Mouse (Mus musculus): ENCODE measurements at regions not wholly inside any gene's neighbourhood (a gene's known extent, or its start where the extent isn't known, plus 50 kb on each side); places are given as distances from the start of the nearest gene placed in this dataset.

GRCm38 (mm10) chr4:124135165-124135470 lies 217.3 kb upstream of the 4930535I16Rik start:
- Histone ChIP-seq H3K4me3 (ENCODE audit: low read depth, low read length) (no peak overlapping the region), H3K27me3 (ENCODE audit: control insufficient read depth, insufficient read depth, low read length) (no peaks in the 10 kb centered on the region), H3K4me1 (ENCODE audit: control insufficient read depth, insufficient read depth, low read length) (peaks cover 17% of the 10 kb centered on the region), H3K27ac (replicated peaks; ENCODE audit: low read depth, low read length) (peak overlapping the region; percentile 79), H3K36me3 (ENCODE audit: control insufficient read depth, insufficient read depth, low read length) (no peaks in the 10 kb centered on the region), H3K9me3 (ENCODE audit: control insufficient read depth, low read length) (no peaks in the 10 kb centered on the region), H3K9ac (ENCODE audit: low read length) (no peak overlapping the region), H3K4me2 (ENCODE audit: low read depth, severe bottlenecking) (no peak overlapping the region)
- DNase-seq (ENCODE audit: low spot score) (no peak), ATAC-seq (ENCODE audit: insufficient number of reproducible peaks, low FRiP score, low TSS enrichment, low read depth) (0 out of 2 replicates have a peak, but pooled peaks have one; percentile 16)
- whole genome bisulfite sequencing = 33% methylated on average over 6 of the region's 6 CpGs

GRCm38 (mm10) chr4:124134341-124135164 lies 216.7 kb upstream of the 4930535I16Rik start:
- Histone ChIP-seq H3K4me3 (ENCODE audit: low read depth, low read length) (no peak overlapping the region), H3K4me1 (ENCODE audit: control insufficient read depth, insufficient read depth, low read length) (peaks cover 17% of the 10 kb centered on the region), H3K27ac (replicated peaks; ENCODE audit: low read depth, low read length) (peak overlapping the region; percentile 79), H3K9ac (ENCODE audit: low read length) (no peak overlapping the region), H3K4me2 (ENCODE audit: low read depth, severe bottlenecking) (peak overlapping the region; percentile 24; the same call in 1 of the 2 replicates), H3K27me3 (ENCODE audit: control insufficient read depth, insufficient read depth, low read length) (no peaks in the 10 kb centered on the region), H3K36me3 (ENCODE audit: control insufficient read depth, insufficient read depth, low read length) (no peaks in the 10 kb centered on the region), H3K9me3 (ENCODE audit: control insufficient read depth, low read length) (no peaks in the 10 kb centered on the region)
- ATAC-seq (ENCODE audit: insufficient number of reproducible peaks, low FRiP score, low TSS enrichment, low read depth) (peak; percentile 63; the same call in 1 of the 2 replicates), DNase-seq (ENCODE audit: low spot score) (peak; percentile 82)
- WGBS = 9% methylated on average over 6 of the region's 6 CpGs

GRCm38 (mm10) chr4:124130946-124131345 lies 213.1 kb upstream of the 4930535I16Rik start:
- DNase-seq (ENCODE audit: low spot score) (no peak), ATAC-seq (ENCODE audit: insufficient number of reproducible peaks, low FRiP score, low TSS enrichment, low read depth) (no peak)
- Histone ChIP-seq H3K9ac (ENCODE audit: low read length) (no peak overlapping the region), H3K36me3 (ENCODE audit: control insufficient read depth, insufficient read depth, low read length) (no peaks in the 10 kb centered on the region), H3K9me3 (ENCODE audit: control insufficient read depth, low read length) (no peaks in the 10 kb centered on the region), H3K4me1 (ENCODE audit: control insufficient read depth, insufficient read depth, low read length) (peaks cover 17% of the 10 kb centered on the region), H3K4me2 (ENCODE audit: low read depth, severe bottlenecking) (no peak overlapping the region), H3K4me3 (ENCODE audit: low read depth, low read length) (no peak overlapping the region), H3K27ac (replicated peaks; ENCODE audit: low read depth, low read length) (no peak overlapping the region), H3K27me3 (ENCODE audit: control insufficient read depth, insufficient read depth, low read length) (no peaks in the 10 kb centered on the region)
- WGBS = 76% methylated on average over 5 of the region's 5 CpGs

- no peak for DNase-seq (ENCODE audit: low spot score)
- no peak overlapping the region for H3K4me3 ChIP-seq (ENCODE audit: low read depth, low read length)
- no peak overlapping the region for H3K9ac ChIP-seq (ENCODE audit: low read length)
- no peak overlapping the region for H3K27ac ChIP-seq (replicated peaks; ENCODE audit: low read depth, low read length)
- H3K4me1 ChIP-seq (ENCODE audit: control insufficient read depth, insufficient read depth, low read length) = no peaks in the 10 kb centered on the region
- no peaks in the 10 kb centered on the region for H3K9me3 ChIP-seq (ENCODE audit: control insufficient read depth, low read length)
- WGBS = 50% methylated on average over 8 of the region's 8 CpGs
- ATAC-seq (ENCODE audit: insufficient number of reproducible peaks, low FRiP score, low TSS enrichment, low read depth) = no peak
- no peaks in the 10 kb centered on the region for H3K27me3 ChIP-seq (ENCODE audit: control insufficient read depth, insufficient read depth, low read length)
- H3K36me3 ChIP-seq (ENCODE audit: control insufficient read depth, insufficient read depth, low read length) = no peaks in the 10 kb centered on the region
- no peak overlapping the region for H3K4me2 ChIP-seq (ENCODE audit: low read depth, severe bottlenecking)
Measured at GRCm38 (mm10) chr4:124126258-124126657, 208.4 kb upstream of the 4930535I16Rik start.

- H3K4me1 ChIP-seq (ENCODE audit: control insufficient read depth, insufficient read depth, low read length) = no peaks in the 10 kb centered on the region
- H3K27me3 ChIP-seq (ENCODE audit: control insufficient read depth, insufficient read depth, low read length) = no peaks in the 10 kb centered on the region
- 63% methylated on average over 6 of the region's 6 CpGs for WGBS
- H3K4me3 ChIP-seq (ENCODE audit: low read depth, low read length) = no peak overlapping the region
- ATAC-seq (ENCODE audit: insufficient number of reproducible peaks, low FRiP score, low TSS enrichment, low read depth) (no peak), DNase-seq (ENCODE audit: low spot score) (no peak)
- no peak overlapping the region for H3K9ac ChIP-seq (ENCODE audit: low read length)
- no peaks in the 10 kb centered on the region for H3K9me3 ChIP-seq (ENCODE audit: control insufficient read depth, low read length)
- H3K36me3 ChIP-seq (ENCODE audit: control insufficient read depth, insufficient read depth, low read length) = no peaks in the 10 kb centered on the region
- no peak overlapping the region for H3K27ac ChIP-seq (replicated peaks; ENCODE audit: low read depth, low read length)
- H3K4me2 ChIP-seq (ENCODE audit: low read depth, severe bottlenecking) = no peak overlapping the region
Measured at GRCm38 (mm10) chr4:124120334-124120733, 202.5 kb upstream of the 4930535I16Rik start.

- DNase-seq (ENCODE audit: low spot score) (no peak), ATAC-seq (ENCODE audit: insufficient number of reproducible peaks, low FRiP score, low TSS enrichment, low read depth) (no peak)
- Histone ChIP-seq H3K4me2 (ENCODE audit: low read depth, severe bottlenecking) (no peak overlapping the region), H3K27ac (replicated peaks; ENCODE audit: low read depth, low read length) (no peak overlapping the region), H3K27me3 (ENCODE audit: control insufficient read depth, insufficient read depth, low read length) (no peaks in the 10 kb centered on the region), H3K9ac (ENCODE audit: low read length) (no peak overlapping the region), H3K4me1 (ENCODE audit: control insufficient read depth, insufficient read depth, low read length) (no peaks in the 10 kb centered on the region), H3K9me3 (ENCODE audit: control insufficient read depth, low read length) (0 out of 2 replicates have a peak, but pooled peaks cover 2% of the 10 kb centered on the region), H3K4me3 (ENCODE audit: low read depth, low read length) (no peak overlapping the region), H3K36me3 (ENCODE audit: control insufficient read depth, insufficient read depth, low read length) (no peaks in the 10 kb centered on the region)
- WGBS = 90% methylated on average over 12 of the region's 12 CpGs
Measured at GRCm38 (mm10) chr4:124113856-124114345, 196.1 kb upstream of the 4930535I16Rik start.

GRCm38 (mm10) chr4:124110705-124111104 lies 192.9 kb upstream of the 4930535I16Rik start:
- WGBS = 67% methylated on average over 8 of the region's 8 CpGs
- no peak overlapping the region for H3K4me2 ChIP-seq (ENCODE audit: low read depth, severe bottlenecking)
- H3K9ac ChIP-seq (ENCODE audit: low read length) = no peak overlapping the region
- no peak overlapping the region for H3K4me3 ChIP-seq (ENCODE audit: low read depth, low read length)
- H3K27me3 ChIP-seq (ENCODE audit: control insufficient read depth, insufficient read depth, low read length) = no peaks in the 10 kb centered on the region
- H3K27ac ChIP-seq (replicated peaks; ENCODE audit: low read depth, low read length) = no peak overlapping the region
- ATAC-seq (ENCODE audit: insufficient number of reproducible peaks, low FRiP score, low TSS enrichment, low read depth) = no peak
- DNase-seq (ENCODE audit: low spot score) = peak; percentile 48
- 0 out of 2 replicates have a peak, but pooled peaks cover 2% of the 10 kb centered on the region for H3K9me3 ChIP-seq (ENCODE audit: control insufficient read depth, low read length)
- no peaks in the 10 kb centered on the region for H3K4me1 ChIP-seq (ENCODE audit: control insufficient read depth, insufficient read depth, low read length)
- no peaks in the 10 kb centered on the region for H3K36me3 ChIP-seq (ENCODE audit: control insufficient read depth, insufficient read depth, low read length)

GRCm38 (mm10) chr4:124109371-124109770 lies 191.5 kb upstream of the 4930535I16Rik start:
- no peak overlapping the region for H3K27ac ChIP-seq (replicated peaks; ENCODE audit: low read depth, low read length)
- H3K9ac ChIP-seq (ENCODE audit: low read length) = no peak overlapping the region
- no peak for DNase-seq (ENCODE audit: low spot score)
- 0 out of 2 replicates have a peak, but pooled peaks cover 2% of the 10 kb centered on the region for H3K9me3 ChIP-seq (ENCODE audit: control insufficient read depth, low read length)
- H3K4me3 ChIP-seq (ENCODE audit: low read depth, low read length) = no peak overlapping the region
- 82% methylated on average over 3 of the region's 3 CpGs for WGBS
- no peak overlapping the region for H3K4me2 ChIP-seq (ENCODE audit: low read depth, severe bottlenecking)
- no peak for ATAC-seq (ENCODE audit: insufficient number of reproducible peaks, low FRiP score, low TSS enrichment, low read depth)
- H3K27me3 ChIP-seq (ENCODE audit: control insufficient read depth, insufficient read depth, low read length) = no peaks in the 10 kb centered on the region
- no peaks in the 10 kb centered on the region for H3K36me3 ChIP-seq (ENCODE audit: control insufficient read depth, insufficient read depth, low read length)
- no peaks in the 10 kb centered on the region for H3K4me1 ChIP-seq (ENCODE audit: control insufficient read depth, insufficient read depth, low read length)

Data from limb, embryonic 11.5 days (tissue).